Mouse (Mus musculus) small intestine, adult 2 months (tissue): Measurements from ENCODE around the gene Fgf8.

Experiments used
- CTCF ChIP-seq: fragments of 200-500 bp; IDR thresholded peaks from 2 replicates; pipeline ENCODE4 v1.5.1; 2012; ENCODE audit warnings: low read depth, mild to moderate bottlenecking, control low read depth, inconsistent platforms, low read length, moderate library complexity, mixed read lengths; ENCODE audit not compliant: insufficient replicate concordance, insufficient read length; ENCODE audit errors: extremely low read depth
- POLR2A ChIP-seq: fragments of 200-500 bp; IDR thresholded peaks from 2 replicates; pipeline ENCODE4 v1.6.1; 2012; ENCODE audit warnings: low read depth, mild to moderate bottlenecking, control low read depth, inconsistent platforms, low read length, moderate library complexity

DNA sequence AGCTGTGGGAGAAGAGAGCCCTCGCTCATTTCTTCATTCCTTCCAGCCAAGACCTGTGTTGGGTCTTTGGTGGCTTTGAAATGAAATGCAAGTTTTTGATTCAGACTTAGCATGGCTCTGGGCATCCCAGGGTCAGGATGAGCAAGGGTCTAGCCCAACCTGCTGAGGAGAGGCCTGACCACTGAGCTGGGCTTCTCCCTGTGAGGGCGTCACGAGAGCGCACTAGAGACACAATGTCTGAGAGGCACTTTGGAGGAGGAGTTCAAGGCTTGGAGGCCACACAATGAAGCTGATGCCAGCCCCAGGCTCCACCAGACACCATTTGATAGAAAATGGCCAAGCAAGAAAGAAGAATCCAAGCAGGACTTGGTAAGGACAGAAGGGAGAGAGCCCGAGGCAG, 8.5 kb downstream of the Fgf8 start:
- TF ChIP-seq POLR2A: no peak
- no peak for TF ChIP-seq CTCF
